Mouse (Mus musculus) thymus, adult 2 months (tissue): ENCODE results near the gene Ighmbp2.

Experiments used
- CTCF ChIP-seq: fragments of 200-500 bp; IDR thresholded peaks from 2 replicates; pipeline ENCODE4 v1.5.1; 2012; ENCODE audit warnings: mild to moderate bottlenecking, control low read depth, low read length, moderate library complexity, borderline replicate concordance; ENCODE audit not compliant: control insufficient read depth, poor library complexity, insufficient read depth; ENCODE audit errors: extremely low read depth
- POLR2A ChIP-seq: fragments of 200-500 bp; IDR thresholded peaks from 2 replicates; pipeline ENCODE4 v1.6.1; 2012; ENCODE audit warnings: mild to moderate bottlenecking, low read length, control low read depth, moderate library complexity; ENCODE audit not compliant: control insufficient read depth, poor library complexity, insufficient read depth; ENCODE audit errors: extremely low read depth

GRCm38 (mm10) chr19:3321617-3322016 lies 38.8 kb upstream of the Ighmbp2 start:
- TF ChIP-seq POLR2A, result no peak
- no peak for TF ChIP-seq CTCF
